Mouse (Mus musculus): ENCODE measurements at regions not wholly inside any gene's neighbourhood (a gene's known extent, or its start where the extent isn't known, plus 50 kb on each side); places are given as distances from the start of the nearest gene placed in this dataset.
A peak's percentile ranks its signal among the peaks of the same experiment; 100 is the strongest.

DNA sequence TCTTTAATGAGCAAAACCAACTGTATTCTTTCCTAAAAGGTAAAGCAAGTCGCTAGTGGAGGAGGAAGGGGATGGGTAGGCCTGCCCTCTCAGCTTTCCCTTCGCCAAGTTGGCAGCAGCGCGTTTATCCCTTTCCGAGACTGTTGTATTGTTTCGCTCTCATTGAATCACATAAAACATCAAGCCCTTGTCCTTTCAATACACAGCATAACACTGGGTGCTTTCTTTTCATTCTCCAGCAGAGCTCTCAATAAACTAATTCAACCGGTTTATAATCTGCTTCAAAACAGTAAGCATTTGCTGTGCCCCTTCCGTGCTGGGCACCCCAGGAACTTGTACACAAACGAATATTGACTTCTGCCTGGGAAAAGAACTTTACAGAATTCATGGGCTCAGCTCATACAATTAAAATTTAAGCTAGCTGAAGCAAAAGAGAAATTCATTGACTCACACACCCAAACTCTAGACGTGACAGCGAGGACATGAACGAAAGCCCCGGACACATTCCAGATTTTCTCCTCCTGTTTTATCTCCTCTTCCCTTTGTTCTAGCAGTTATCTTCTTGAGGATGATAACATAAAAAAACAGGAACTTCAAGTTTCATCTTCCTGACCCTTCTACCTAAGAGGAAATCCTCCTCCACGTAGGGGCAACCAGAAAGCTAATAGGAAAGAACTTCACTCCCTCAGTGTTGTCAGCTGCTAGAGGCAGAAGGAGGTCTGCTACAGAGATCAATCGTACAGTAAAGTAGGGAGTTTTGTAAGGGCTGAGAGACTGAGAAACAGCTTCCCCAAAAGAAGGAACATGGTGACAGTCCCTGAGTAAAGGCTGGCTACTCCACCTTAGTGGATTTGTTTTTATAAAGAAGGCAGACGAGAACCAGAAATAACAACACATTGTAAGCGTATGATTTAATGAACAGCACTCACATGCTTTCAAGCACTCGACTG is 177.9 kb downstream of the Kdr start:
- peak; percentile 79 for DNase-seq (ENCODE audit: low read depth)
- no peak for TF ChIP-seq POLR2A (IDR thresholded peaks at IDR 0.05; ENCODE audit: borderline replicate concordance, extremely low read depth, insufficient read depth, insufficient read length, poor library complexity, severe bottlenecking)
- no peak for TF ChIP-seq CTCF (IDR thresholded peaks at IDR 0.05; ENCODE audit: borderline replicate concordance, extremely low read depth, insufficient read depth, insufficient read length)

DNA sequence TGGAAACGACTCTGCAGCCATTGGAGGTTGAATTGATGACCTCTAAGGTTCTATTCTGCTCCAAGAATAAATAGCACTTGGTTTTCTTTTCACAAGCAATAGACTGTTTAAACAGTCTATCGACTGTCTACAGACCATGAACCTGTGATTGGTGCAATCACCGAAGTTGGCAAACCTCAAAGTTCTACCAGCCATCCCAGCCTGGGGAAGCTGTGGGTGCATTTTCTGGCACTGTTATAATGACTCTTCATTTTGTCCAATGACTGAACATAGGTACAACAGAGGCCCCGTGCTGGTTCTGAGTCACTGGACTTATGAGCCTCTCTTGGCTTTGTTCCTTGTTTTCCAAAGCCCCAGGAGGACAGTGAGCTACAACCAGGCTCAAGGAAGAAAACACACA is 178.6 kb downstream of the Kdr start:
- no peak for TF ChIP-seq CTCF (IDR thresholded peaks at IDR 0.05; ENCODE audit: borderline replicate concordance, extremely low read depth, insufficient read depth, insufficient read length)
- no peak for TF ChIP-seq POLR2A (IDR thresholded peaks at IDR 0.05; ENCODE audit: borderline replicate concordance, extremely low read depth, insufficient read depth, insufficient read length, poor library complexity, severe bottlenecking)
- no peak for DNase-seq (ENCODE audit: low read depth)

DNA sequence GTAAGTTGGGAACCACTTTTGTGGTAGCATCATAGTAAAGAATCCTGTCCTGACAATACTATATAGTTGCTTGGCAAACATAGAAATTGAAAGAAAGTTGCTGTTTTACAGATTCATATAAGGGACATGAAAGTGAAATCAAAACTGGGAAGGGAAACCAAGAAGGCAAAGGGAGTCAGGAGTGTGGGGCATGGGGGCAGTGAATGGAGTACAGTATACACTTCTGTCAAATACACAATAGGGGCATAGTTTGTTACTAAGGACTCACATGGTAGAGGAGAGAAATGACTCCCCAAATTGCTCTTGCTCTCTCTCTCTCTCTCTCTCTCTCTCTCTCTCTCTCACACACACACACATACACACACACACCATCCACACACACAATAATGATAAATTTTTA is 185.1 kb downstream of the Kdr start:
- TF ChIP-seq CTCF (IDR thresholded peaks at IDR 0.05; ENCODE audit: borderline replicate concordance, extremely low read depth, insufficient read depth, insufficient read length) (no peak), POLR2A (IDR thresholded peaks at IDR 0.05; ENCODE audit: borderline replicate concordance, extremely low read depth, insufficient read depth, insufficient read length, poor library complexity, severe bottlenecking) (no peak)
- no peak for DNase-seq (ENCODE audit: low read depth)

DNA sequence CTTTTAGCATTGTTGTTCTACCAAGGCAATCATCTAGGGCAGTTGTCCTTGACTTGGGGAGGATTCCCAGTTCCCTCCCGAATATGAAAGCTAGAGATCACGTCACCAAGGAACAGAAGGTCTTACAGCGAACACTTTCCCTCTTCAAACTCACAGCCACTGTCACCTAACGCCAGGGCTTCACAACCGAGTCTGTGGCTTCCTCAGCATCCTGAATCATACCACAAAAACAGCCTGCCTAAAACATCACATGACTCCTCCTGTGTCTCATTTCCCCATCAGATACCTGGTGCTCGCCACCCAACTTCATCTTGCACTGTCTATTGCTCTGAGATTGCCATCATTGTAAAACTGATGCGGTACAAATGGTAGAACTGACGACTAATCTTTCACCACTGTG is 186.5 kb downstream of the Kdr start:
- DNase-seq (ENCODE audit: low read depth): no peak
- TF ChIP-seq POLR2A (IDR thresholded peaks at IDR 0.05; ENCODE audit: borderline replicate concordance, extremely low read depth, insufficient read depth, insufficient read length, poor library complexity, severe bottlenecking): no peak
- no peak for TF ChIP-seq CTCF (IDR thresholded peaks at IDR 0.05; ENCODE audit: borderline replicate concordance, extremely low read depth, insufficient read depth, insufficient read length)

DNA sequence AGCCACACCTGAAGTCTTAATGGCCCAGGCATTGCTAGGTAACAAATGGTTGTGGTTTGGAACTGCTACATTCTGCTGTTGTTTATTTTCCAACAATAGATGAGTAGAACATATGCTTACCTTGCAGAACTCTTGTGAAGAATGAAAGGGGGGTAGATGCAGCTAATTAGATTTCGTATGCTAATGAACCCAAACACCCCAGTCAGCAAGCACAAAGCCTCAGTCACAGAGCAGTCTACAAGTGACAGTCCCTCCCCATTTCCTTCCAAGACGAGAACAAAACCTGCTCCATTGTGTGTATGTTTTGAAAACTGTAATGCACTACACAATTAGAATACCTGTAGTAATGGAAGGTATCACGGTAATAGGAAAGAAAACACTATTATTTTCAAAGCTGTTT is 190.2 kb downstream of the Kdr start:
- TF ChIP-seq CTCF (IDR thresholded peaks at IDR 0.05; ENCODE audit: borderline replicate concordance, extremely low read depth, insufficient read depth, insufficient read length) (no peak), POLR2A (IDR thresholded peaks at IDR 0.05; ENCODE audit: borderline replicate concordance, extremely low read depth, insufficient read depth, insufficient read length, poor library complexity, severe bottlenecking) (no peak)
- peak; percentile 67 for DNase-seq (ENCODE audit: low read depth)

DNA sequence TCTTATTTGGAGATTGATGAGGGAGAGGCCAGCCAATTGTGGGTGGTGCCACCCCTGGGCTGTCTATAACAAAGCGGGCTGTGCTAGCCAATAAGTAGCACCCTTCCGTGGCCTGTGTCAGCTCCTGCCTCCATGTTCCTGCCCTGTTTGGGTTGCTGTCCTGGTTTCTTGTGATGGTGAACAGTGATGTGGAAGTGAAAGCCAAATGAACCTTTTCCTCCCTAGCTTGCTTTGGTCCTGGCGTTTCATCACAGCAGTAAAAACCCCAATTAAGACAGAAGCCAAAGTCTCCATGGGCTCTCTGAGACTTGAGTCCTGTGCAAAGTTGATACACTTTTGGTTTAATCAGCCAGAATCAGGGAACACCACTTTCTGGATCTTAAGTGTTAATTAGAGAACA is 192.1 kb downstream of the Kdr start:
- DNase-seq (ENCODE audit: low read depth): no peak
- no peak for TF ChIP-seq CTCF (IDR thresholded peaks at IDR 0.05; ENCODE audit: borderline replicate concordance, extremely low read depth, insufficient read depth, insufficient read length)
- no peak for TF ChIP-seq POLR2A (IDR thresholded peaks at IDR 0.05; ENCODE audit: borderline replicate concordance, extremely low read depth, insufficient read depth, insufficient read length, poor library complexity, severe bottlenecking)

DNA sequence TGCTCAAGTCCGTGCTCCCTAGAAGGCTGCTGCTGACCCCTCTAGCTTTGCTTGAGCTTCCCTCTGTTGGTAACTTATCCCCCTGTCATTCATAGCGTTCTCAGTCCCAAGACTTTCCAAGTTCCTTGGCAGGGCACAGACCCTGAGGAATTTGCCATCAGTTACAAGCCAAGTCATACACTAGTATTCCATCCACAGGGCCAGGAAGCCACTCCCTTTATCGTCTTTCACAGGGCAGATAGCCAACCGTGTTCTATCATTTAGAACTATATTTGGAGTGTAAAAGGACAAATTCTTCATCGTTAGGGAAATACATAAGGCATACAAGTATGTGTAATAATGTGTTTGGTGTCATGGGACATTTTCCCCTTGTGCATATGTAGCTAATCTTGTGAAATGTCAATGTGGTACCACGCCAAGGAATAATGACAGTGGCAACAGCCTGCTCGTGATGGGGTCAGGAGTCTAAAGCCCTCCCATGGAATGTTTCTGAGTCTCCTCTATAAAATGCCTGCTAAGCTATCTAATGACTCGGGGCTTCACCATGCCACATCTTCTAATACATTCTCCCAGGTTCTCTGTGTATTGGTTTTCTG is 193.2 kb downstream of the Kdr start:
- TF ChIP-seq CTCF (IDR thresholded peaks at IDR 0.05; ENCODE audit: borderline replicate concordance, extremely low read depth, insufficient read depth, insufficient read length) (no peak), POLR2A (IDR thresholded peaks at IDR 0.05; ENCODE audit: borderline replicate concordance, extremely low read depth, insufficient read depth, insufficient read length, poor library complexity, severe bottlenecking) (no peak)
- no peak for DNase-seq (ENCODE audit: low read depth)

DNA sequence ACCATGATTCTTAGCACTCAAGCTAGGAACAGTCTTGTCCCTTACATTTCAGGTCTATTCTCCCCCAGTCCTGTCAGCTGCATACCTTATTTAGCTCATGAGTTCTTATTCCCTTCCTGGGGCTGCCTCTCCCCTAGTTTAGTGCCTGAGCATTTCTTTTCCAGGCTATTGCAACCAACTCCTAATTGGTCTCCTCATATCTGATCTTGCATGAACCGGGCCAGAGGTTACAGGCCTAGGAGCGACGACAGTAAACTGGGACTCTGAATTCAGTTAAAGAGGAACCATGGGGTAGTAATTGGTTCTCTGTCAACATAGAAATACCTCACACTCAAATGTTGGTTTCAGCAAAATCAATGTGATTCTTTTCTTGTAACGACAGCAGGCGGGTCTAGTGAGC is 195.9 kb downstream of the Kit start:
- no peak for DNase-seq (ENCODE audit: low read depth)
- TF ChIP-seq CTCF (IDR thresholded peaks at IDR 0.05; ENCODE audit: borderline replicate concordance, extremely low read depth, insufficient read depth, insufficient read length) (no peak), POLR2A (IDR thresholded peaks at IDR 0.05; ENCODE audit: borderline replicate concordance, extremely low read depth, insufficient read depth, insufficient read length, poor library complexity, severe bottlenecking) (no peak)

DNA sequence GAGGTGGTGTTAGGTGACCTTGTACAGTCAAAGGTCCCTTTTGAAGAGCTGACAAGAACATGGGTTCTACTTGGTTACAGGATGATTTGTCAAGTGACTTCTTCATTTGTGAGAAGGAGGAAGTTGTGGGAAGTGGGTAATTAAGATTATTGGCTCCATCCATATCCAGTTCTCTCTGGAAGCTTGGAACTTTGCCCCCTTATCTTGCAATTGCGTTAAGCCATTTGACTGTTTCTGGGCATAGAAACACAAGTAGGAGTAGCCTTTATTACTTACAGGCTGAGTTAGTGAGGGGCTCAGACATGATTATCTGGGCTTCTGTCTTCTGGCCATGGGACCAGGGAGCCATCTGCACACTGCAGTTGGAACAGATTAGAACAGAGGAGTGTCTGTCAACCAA is 192.5 kb downstream of the Kit start:
- DNase-seq (ENCODE audit: low read depth): no peak
- TF ChIP-seq CTCF (IDR thresholded peaks at IDR 0.05; ENCODE audit: borderline replicate concordance, extremely low read depth, insufficient read depth, insufficient read length) (no peak), POLR2A (IDR thresholded peaks at IDR 0.05; ENCODE audit: borderline replicate concordance, extremely low read depth, insufficient read depth, insufficient read length, poor library complexity, severe bottlenecking) (no peak)

DNA sequence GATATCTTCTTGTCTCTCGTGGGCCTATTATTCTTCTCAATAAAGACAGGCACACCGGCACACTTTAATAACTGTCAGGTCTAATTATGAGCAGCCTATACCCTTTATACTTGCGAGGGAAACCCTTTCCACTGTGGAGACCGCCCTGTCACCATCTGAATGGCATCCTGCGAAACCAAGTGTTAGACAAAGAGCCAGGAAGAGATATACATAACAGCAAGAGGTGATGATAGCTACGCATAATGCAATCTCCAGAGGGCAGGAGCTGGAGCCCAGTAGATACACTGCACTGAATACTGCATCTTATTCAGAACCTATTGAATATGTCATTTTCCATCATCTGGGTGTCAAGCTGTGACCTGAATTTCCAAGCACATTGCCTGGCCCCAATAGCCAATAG is 187.7 kb downstream of the Kit start:
- TF ChIP-seq CTCF (IDR thresholded peaks at IDR 0.05; ENCODE audit: borderline replicate concordance, extremely low read depth, insufficient read depth, insufficient read length): no peak
- no peak for TF ChIP-seq POLR2A (IDR thresholded peaks at IDR 0.05; ENCODE audit: borderline replicate concordance, extremely low read depth, insufficient read depth, insufficient read length, poor library complexity, severe bottlenecking)
- DNase-seq (ENCODE audit: low read depth): peak; percentile 17

DNA sequence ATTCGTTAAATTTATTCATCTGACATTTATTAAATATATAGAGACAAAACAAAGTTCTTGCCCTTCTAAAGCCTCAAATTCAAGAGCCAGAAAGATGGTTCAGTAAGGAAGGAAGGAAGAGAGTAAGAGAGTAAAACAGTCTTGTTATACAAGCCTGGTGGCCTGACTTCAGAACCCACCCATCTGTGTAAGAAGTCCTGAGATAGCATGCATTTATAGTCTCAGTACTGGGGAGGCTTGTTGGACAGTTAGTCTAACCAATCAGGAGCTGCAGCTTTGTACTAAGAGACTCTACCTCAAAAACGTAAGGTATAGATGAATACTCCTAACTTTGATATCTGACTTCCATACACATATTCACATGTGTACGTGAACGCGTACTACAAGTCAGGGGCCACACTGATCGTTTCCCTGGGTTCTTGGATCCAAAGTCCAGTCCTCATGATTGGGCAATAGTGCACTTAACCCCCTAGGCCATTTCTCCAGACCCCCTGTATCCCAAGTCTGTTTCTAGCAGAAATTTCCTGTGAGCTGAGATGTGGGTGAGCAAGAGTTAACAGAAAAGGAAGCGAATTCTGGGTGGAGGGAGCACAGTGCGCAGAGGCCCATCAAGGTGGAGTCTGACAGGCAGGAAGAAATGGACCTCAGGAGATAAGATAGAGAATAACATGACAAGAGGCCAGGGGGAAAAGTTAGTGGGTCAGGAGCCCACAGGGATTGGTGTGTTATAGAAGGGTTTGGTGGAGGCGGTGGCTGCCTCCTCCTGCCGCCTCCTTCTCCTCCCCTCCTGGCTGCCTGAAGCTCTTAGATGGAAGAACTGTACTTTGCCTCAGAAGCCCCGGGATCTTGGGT is 187.0 kb downstream of the Kit start:
- TF ChIP-seq CTCF (IDR thresholded peaks at IDR 0.05; ENCODE audit: borderline replicate concordance, extremely low read depth, insufficient read depth, insufficient read length): no peak
- no peak for TF ChIP-seq POLR2A (IDR thresholded peaks at IDR 0.05; ENCODE audit: borderline replicate concordance, extremely low read depth, insufficient read depth, insufficient read length, poor library complexity, severe bottlenecking)
- DNase-seq (ENCODE audit: low read depth): no peak

Measured in brain, embryonic 14.5 days (tissue).